Mouse (Mus musculus): ENCODE results near the gene Per1. TPM values are rescaled to one million over a fixed set of nuclear protein-coding genes. Genes with fewer than 3 reads are reported as not detected.

The Per1 gene
- 10 to 100 TPM in 1 of 2 experiments, 1 to 10 TPM in 1; 3.3 to 14.3 TPM for polyA plus RNA-seq (2012; fragmentation: generic; extraction: Trizol)

GRCm38 (mm10) chr11:69094697-69095429 is at the start of gene Per1:
Per1 (plus strand) TSS chr11:69095217.

GRCm38 (mm10) chr11:69045531-69046394 is 49.3 kb upstream of the Per1 start, which contains the start of gene Aurkb:
Aurkb (plus strand) TSS chr11:69045647.

GRCm38 (mm10) chr11:69059357-69059974 is 35.6 kb upstream of the Per1 start, which contains the start of gene Borcs6:
Borcs6 (plus strand) TSS chr11:69059717.

DNA sequence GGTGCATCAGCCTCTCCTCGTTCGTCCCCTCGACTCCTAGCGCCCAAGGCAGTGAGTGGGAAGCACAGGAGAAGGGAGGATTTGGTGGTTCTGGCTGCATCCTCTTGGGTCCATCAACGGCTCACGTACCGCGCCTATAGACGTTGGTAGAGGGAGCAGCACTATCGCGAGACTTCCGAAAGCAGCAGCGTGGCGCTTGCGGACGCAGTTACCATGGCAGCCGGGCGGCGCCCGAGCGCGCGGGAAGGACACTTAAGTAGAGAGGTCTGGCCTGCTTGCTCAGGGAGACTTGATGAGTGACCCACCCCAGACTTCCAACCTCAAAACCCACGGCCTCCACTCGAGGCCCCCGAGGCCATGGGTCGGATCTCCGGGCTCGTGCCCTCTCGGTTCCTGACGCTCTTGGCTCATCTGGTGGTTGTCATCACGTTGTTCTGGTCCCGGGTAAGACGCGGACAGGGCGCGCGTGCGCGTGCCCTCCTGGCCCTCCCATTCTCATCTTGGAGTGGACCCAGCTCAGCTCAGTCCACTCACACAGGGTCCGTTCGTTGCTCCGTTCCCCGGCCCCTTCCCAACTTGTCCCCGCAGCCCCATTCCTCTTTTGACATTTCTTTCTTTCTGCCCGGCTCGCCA is 24.3 kb upstream of the Per1 start, which contains the start of gene Tmem107:
Gene Tmem107, plus strand, starts transcription at position 217 of the 633 bp plus-strand sequence.

DNA sequence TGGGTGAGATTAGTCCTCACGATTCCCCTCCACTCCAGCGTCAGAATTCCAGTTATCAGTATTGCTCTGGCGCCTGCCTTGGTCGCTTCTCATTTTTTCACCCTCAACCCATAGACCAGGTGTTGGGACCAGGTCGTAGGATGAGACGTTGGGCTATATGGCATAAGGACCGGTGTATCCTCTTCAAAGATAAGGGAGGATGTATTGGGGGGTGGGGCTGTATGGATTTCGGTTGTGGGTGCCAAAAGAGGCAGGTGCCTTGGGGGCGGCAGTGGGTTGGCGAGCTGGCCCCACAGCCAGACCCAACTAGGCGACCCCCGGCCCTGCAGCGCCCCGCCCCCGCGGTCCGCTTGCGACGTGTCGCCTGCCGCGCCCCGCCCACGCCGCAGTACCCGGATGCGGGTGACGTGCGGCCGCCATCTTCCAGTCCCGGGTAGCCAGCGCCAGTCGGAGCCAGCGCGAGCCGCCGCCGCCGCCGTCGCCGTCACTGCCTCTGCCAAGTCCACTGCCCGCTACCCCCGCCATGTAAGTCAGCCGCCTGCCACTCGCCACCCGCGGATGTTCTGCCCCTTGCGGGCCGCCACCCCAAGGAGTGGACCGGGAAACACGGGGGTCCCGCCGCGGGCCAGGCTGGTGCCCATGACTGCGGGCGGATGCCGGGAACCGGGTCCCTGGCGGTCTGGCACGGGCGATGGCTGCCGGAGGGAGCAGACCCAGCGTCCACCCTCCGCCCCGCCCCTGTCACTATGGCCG is 6.7 kb upstream of the Per1 start, which contains the start of gene Vamp2:
Gene Vamp2, plus strand, starts transcription at position 388 of the 753 bp plus-strand sequence.

DNA sequence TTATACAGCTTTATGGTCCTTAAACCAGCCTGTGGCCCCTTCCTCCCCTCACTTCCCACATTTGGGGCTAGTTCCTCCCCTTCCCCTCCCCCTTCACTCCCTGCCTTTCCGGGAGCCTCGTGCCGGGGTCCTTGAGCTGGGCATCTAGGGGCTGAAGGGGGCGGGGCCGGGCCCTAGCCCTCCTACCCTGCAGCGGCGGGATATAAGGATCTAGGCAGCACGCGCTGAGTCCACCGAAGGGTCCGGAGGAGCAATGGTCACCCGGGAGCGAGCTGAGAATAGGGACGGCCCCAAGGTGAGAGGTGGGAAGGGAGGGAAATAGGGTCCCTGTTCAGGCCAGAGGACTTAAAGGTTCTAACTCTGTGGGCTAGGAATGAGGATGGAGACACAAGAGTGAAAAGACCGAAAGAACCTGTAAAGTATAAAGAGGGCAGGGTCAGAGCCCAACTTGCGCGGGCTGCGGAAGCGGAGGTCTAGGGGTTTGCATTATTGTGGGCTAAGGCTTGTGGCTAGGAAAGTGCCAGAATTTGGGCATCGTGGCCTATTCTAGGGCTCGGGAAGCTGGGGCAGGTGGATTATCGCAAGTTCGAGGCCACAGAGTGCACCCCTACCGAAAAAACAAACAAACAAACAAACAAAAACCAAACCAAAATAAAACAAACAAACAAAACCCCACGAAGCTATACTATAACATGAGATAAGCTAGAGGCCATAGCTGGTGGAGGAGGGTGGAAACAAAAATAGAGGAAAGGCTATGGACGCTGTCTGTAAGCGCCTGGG is 25.4 kb downstream of the Per1 start, which contains the start of gene Hes7:
Gene Hes7, plus strand, starts transcription at position 184 of the 780 bp plus-strand sequence.

DNA sequence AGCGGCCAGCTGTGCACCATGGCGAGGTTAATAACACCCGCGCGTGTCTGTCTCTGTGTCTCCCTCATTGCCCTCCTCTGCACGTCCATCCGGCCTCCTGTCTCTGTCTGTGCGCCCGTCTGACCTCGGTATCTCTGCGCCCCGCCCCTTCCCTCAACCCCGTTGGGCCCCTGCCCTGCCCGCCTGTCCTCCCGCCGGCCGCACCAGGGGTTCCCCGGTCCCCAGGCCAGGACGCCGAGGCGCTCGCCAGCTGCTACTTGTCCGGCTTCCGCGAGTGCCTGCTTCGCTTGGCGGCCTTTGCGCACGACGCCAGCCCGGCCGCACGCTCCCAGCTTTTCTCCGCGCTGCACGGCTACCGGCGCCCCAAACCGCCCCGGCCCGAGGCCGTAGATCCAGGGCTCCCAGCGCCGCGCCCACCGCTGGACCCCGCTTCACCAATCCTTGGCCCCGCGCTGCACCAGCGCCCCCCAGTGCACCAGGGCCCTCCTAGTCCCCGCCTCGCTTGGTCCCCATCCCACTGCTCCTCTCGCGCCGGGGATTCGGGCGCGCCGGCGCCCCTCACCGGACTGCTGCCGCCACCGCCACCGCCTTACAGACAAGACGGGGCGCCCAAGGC is 27.4 kb downstream of the Per1 start, which contains the start of gene 9130213A22Rik:
Gene 9130213A22Rik, minus strand, starts transcription at position 254 of the 616 bp plus-strand sequence.

GRCm38 (mm10) chr11:69125852-69125918 is 30.7 kb downstream of the Per1 start, which contains the start of gene Aloxe3:
Aloxe3 (plus strand) TSS chr11:69125896.

DNA sequence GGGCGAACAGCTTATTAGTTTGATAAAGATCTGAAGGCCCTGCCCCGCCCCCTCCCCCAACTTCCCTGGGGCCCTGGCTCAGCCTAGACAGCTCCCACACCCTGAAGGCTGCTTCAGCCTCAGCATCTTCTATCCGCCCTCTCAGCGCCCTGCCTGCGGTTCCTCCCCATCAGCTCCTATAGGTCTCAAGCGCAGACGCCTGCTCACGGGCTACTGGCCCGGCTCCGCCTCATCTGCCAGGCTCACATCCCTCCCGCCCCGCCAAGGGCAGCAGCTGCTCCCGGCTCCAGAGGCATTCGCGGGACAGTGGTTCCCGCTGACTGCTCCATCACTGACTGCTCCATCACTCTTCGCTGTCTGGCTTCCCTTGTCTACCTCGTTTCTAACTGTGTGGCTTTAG is 61.8 kb downstream of the Per1 start, which contains the start of gene Alox12b:
Gene Alox12b, plus strand, starts transcription at position 190 of the 400 bp plus-strand sequence.

Other genes starting within 250 kb of the Per1 start
- gene Ndel1, start 223.4 kb upstream of the Per1 start, polyA plus RNA-seq (2012; fragmentation: generic; extraction: Trizol): 10 to 100 TPM in 1 of 2 experiments, 1 to 10 TPM in 1; 3.2 to 33.9 TPM
- gene Rnf222, start 206.7 kb upstream of the Per1 start, polyA plus RNA-seq (2012; fragmentation: generic; extraction: Trizol): under 1 TPM in 1 of 2 experiments, not detected in 1; 0.01 TPM
- gene Rpl26, start 193.6 kb upstream of the Per1 start, polyA plus RNA-seq (2012; fragmentation: generic; extraction: Trizol): 100 to 1,000 TPM; 611 to 728 TPM
- not detected for gene Odf4, start 168.1 kb upstream of the Per1 start, polyA plus RNA-seq (2012; fragmentation: generic; extraction: Trizol)
- gene Arhgef15, start 137.7 kb upstream of the Per1 start, polyA plus RNA-seq (2012; fragmentation: generic; extraction: Trizol): 1 to 10 TPM in 1 of 2 experiments, under 1 TPM in 1; 0.97 to 1.1 TPM
- gene Slc25a35, start 127.1 kb upstream of the Per1 start, polyA plus RNA-seq (2012; fragmentation: generic; extraction: Trizol): 1 to 10 TPM in 1 of 2 experiments, under 1 TPM in 1; 0.91 to 4.0 TPM
- 10 to 100 TPM; 27.7 to 48.0 TPM for gene Rangrf, start 120.0 kb upstream of the Per1 start, polyA plus RNA-seq (2012; fragmentation: generic; extraction: Trizol)
- gene Pfas, start 86.8 kb upstream of the Per1 start, polyA plus RNA-seq (2012; fragmentation: generic; extraction: Trizol): 1 to 10 TPM; 6.8 to 7.2 TPM
- gene Ctc1, start 79.3 kb upstream of the Per1 start, polyA plus RNA-seq (2012; fragmentation: generic; extraction: Trizol): 10 to 100 TPM; 57.4 to 66.2 TPM
- gene Aurkb, start 49.6 kb upstream of the Per1 start, polyA plus RNA-seq (2012; fragmentation: generic; extraction: Trizol): 10 to 100 TPM; 33.9 to 67.3 TPM
- gene Borcs6, start 35.5 kb upstream of the Per1 start, polyA plus RNA-seq (2012; fragmentation: generic; extraction: Trizol): 10 to 100 TPM; 13.1 to 23.4 TPM
- 10 to 100 TPM; 73.7 to 88.9 TPM for gene Tmem107, start 24.4 kb upstream of the Per1 start, polyA plus RNA-seq (2012; fragmentation: generic; extraction: Trizol)
- 10 to 100 TPM; 16.1 to 69.3 TPM for gene Vamp2, start 6.7 kb upstream of the Per1 start, polyA plus RNA-seq (2012; fragmentation: generic; extraction: Trizol)
- gene Hes7, start 25.2 kb downstream of the Per1 start, polyA plus RNA-seq (2012; fragmentation: generic; extraction: Trizol): under 1 TPM; 0.16 to 0.19 TPM
- gene 9130213A22Rik, start 27.4 kb downstream of the Per1 start, polyA plus RNA-seq (2012; fragmentation: generic; extraction: Trizol): 1 to 10 TPM in 1 of 2 experiments, under 1 TPM in 1; 0.55 to 2.0 TPM
- under 1 TPM; 0.07 to 0.34 TPM for gene Aloxe3, start 30.7 kb downstream of the Per1 start, polyA plus RNA-seq (2012; fragmentation: generic; extraction: Trizol)
- gene Alox12b, start 61.8 kb downstream of the Per1 start, polyA plus RNA-seq (2012; fragmentation: generic; extraction: Trizol): not detected
- gene Alox8, start 102.6 kb downstream of the Per1 start, polyA plus RNA-seq (2012; fragmentation: generic; extraction: Trizol): under 1 TPM; 0.05 to 0.20 TPM
- gene Gucy2e, start 141.8 kb downstream of the Per1 start, polyA plus RNA-seq (2012; fragmentation: generic; extraction: Trizol): under 1 TPM in 1 of 2 experiments, not detected in 1; 0.04 TPM
- gene Cntrob, start 228.6 kb downstream of the Per1 start, polyA plus RNA-seq (2012; fragmentation: generic; extraction: Trizol): 10 to 100 TPM in 1 of 2 experiments, 1 to 10 TPM in 1; 1.9 to 13.1 TPM
- 100 to 1,000 TPM; 152 to 168 TPM for gene Trappc1, start 228.8 kb downstream of the Per1 start, polyA plus RNA-seq (2012; fragmentation: generic; extraction: Trizol)
- under 1 TPM; 0.41 to 0.76 TPM for gene Kcnab3, start 231.0 kb downstream of the Per1 start, polyA plus RNA-seq (2012; fragmentation: generic; extraction: Trizol)
- gene Rnf227, start 245.2 kb downstream of the Per1 start, polyA plus RNA-seq (2012; fragmentation: generic; extraction: Trizol): under 1 TPM in 1 of 2 experiments, not detected in 1; 0.07 TPM